ENCODE assay signal across 14 mouse cellular contexts in genomic region chrX:156913363-156913762, GRCm38 (mm10).
A peak's percentile ranks its signal among the peaks of the same experiment; 100 is the strongest.
DNase-seq lines count a peak whose midpoint lies in the region; ATAC-seq and TF ChIP-seq lines count a peak whose summit lies in the region.
"Had no signal": no experiment of that assay in that cellular context is flagged by ENCODE, and none has a peak within 500 bp of the region (broad histone marks: within the 10 kb centered on the region; RNA-seq: fewer than 3 reads in every experiment).

No protein-coding gene starts in this region.

- dilution Hi-C loops in CH12.LX (cut with MboI; ENCODE audit: extremely low pct_ligation_motif_present, extremely low pct_unique_long_range_greater_than_20kb, low sequenced_read_pairs) = no loop called here

- in situ Hi-C loops in CH12.LX (cut with MboI; ENCODE audit: low pct_ligation_motif_present, low pct_unique_long_range_greater_than_20kb, low sequenced_read_pairs) = no loop called here

- no peaks in the 10 kb centered on the region for H3K36me3 ChIP-seq in kidney, postnatal 0 days (ENCODE audit: insufficient read depth, low read length)
- H3K36me3 ChIP-seq in kidney, embryonic 15.5 days = no peaks in the 10 kb centered on the region
- H3K36me3 ChIP-seq in CH12.LX (replicated peaks in 1 of 2; ENCODE audit: control insufficient read depth in 1 of 2, insufficient read depth in 1 of 2, low read length in 1 of 2) = no peaks in the 10 kb centered on the region
- H3K36me3 ChIP-seq: heart, embryonic 13.5 days; liver, embryonic 13.5 days; midbrain, embryonic 13.5 days had no signal

- H3K4me3 ChIP-seq in kidney, postnatal 0 days (replicated peaks; ENCODE audit: low read depth, low read length) = no peak overlapping the region
- H3K4me3 ChIP-seq in kidney, embryonic 15.5 days (replicated peaks) = no peak overlapping the region
- no peak overlapping the region for H3K4me3 ChIP-seq in CH12.LX (replicated peaks in 1 of 3; ENCODE audit: low read depth in 2 of 3, low read length in 2 of 3, poor library complexity in 1 of 3)
- H3K4me3 ChIP-seq: heart, embryonic 13.5 days; liver, embryonic 13.5 days; midbrain, embryonic 13.5 days had no signal

- DNase-seq in cerebellum, postnatal 14 days = peak; percentile 14 to 19
- no peak for DNase-seq in cerebellum, adult 9-11 months
- DNase-seq in kidney, postnatal 0 days (ENCODE audit: low spot score) = peak; percentile 12
- peak; percentile 0 for DNase-seq in CH12.LX (ENCODE audit: extremely low read depth)
- DNase-seq in embryo, embryonic 10.5 days (ENCODE audit: low spot score) = peak; percentile 3
- no peak for DNase-seq in c-Kit-positive CD71-positive TER-119-positive erythroid progenitor cells, embryonic 14.5 days (ENCODE audit: low spot score)
- DNase-seq: layer of hippocampus, postnatal 36 days; liver, embryonic 13.5 days; thymus, postnatal 36 days had no signal

- H3K9me3 ChIP-seq in kidney, postnatal 0 days (replicated peaks; ENCODE audit: low read length) = no peaks in the 10 kb centered on the region
- no peaks in the 10 kb centered on the region for H3K9me3 ChIP-seq in kidney, embryonic 15.5 days (replicated peaks)
- no peaks in the 10 kb centered on the region for H3K9me3 ChIP-seq in CH12.LX (replicated peaks; ENCODE audit: low read length)
- H3K9me3 ChIP-seq: heart, embryonic 13.5 days; liver, embryonic 13.5 days; midbrain, embryonic 13.5 days had no signal

- H3K79me2 ChIP-seq in CH12.LX (replicated peaks; ENCODE audit: control insufficient read depth, extremely low read depth, insufficient read depth, poor library complexity, severe bottlenecking) = no peaks in the 10 kb centered on the region

- H3K4me1 ChIP-seq in kidney, postnatal 0 days (replicated peaks; ENCODE audit: insufficient read depth, low read length) = no peaks in the 10 kb centered on the region
- H3K4me1 ChIP-seq in kidney, embryonic 15.5 days = no peaks in the 10 kb centered on the region
- H3K4me1 ChIP-seq in CH12.LX (ENCODE audit: control insufficient read depth in 1 of 2, insufficient read depth in 2 of 2) = no peaks in the 10 kb centered on the region
- H3K4me1 ChIP-seq: heart, embryonic 13.5 days; liver, embryonic 13.5 days; midbrain, embryonic 13.5 days had no signal

- H3K27ac ChIP-seq in kidney, postnatal 0 days = no peak overlapping the region
- H3K27ac ChIP-seq in kidney, embryonic 15.5 days = no peak overlapping the region
- no peak overlapping the region for H3K27ac ChIP-seq in CH12.LX (ENCODE audit: insufficient read depth, low read depth)
- H3K27ac ChIP-seq: heart, embryonic 13.5 days; liver, embryonic 13.5 days; midbrain, embryonic 13.5 days had no signal

- no peak overlapping the region for H3K4me2 ChIP-seq in kidney, postnatal 0 days (ENCODE audit: low read length)
- no peak overlapping the region for H3K4me2 ChIP-seq in kidney, embryonic 15.5 days
- no peak overlapping the region for H3K4me2 ChIP-seq in CH12.LX (ENCODE audit: insufficient read depth, low read depth, poor library complexity, severe bottlenecking)
- H3K4me2 ChIP-seq: heart, embryonic 13.5 days; liver, embryonic 13.5 days; midbrain, embryonic 13.5 days had no signal

- no peak for ATAC-seq in kidney, postnatal 0 days (replicated peaks; ENCODE audit: low FRiP score, low read depth)
- no peak for ATAC-seq in kidney, embryonic 15.5 days (replicated peaks; ENCODE audit: low FRiP score)
- ATAC-seq in granulocyte monocyte progenitor cell, adult 5-6 weeks (replicated peaks; ENCODE audit: poor library complexity, severe bottlenecking) = no peak
- ATAC-seq: inflammation-experienced regulatory T-cells, adult 6 months; midbrain, embryonic 13.5 days had no signal

- TF ChIP-seq RAD21 in CH12.LX (IDR thresholded peaks at IDR 0.05; ENCODE audit: low read depth, low read length) = no peak; the same call in 1 of the 2 replicates

- no peaks in the 10 kb centered on the region for H3K27me3 ChIP-seq in kidney, postnatal 0 days (ENCODE audit: insufficient read depth, low read length)
- no peaks in the 10 kb centered on the region for H3K27me3 ChIP-seq in kidney, embryonic 15.5 days
- no peaks in the 10 kb centered on the region for H3K27me3 ChIP-seq in CH12.LX (replicated peaks)
- H3K27me3 ChIP-seq: heart, embryonic 13.5 days; liver, embryonic 13.5 days; midbrain, embryonic 13.5 days had no signal

- WGBS in kidney, postnatal 0 days = 64% methylated on average over 1 of the region's 1 CpGs
- WGBS in kidney, embryonic 15.5 days = 77% methylated on average over 1 of the region's 1 CpGs

- no peak for TF ChIP-seq POLR2A in CH12.LX (IDR thresholded peaks at IDR 0.05; ENCODE audit: low read depth, low read length)

- no peak overlapping the region for H3K9ac ChIP-seq in kidney, postnatal 0 days (ENCODE audit: low read depth, low read length)
- H3K9ac ChIP-seq in kidney, embryonic 15.5 days = no peak overlapping the region
- H3K9ac ChIP-seq in CH12.LX (ENCODE audit: insufficient read depth, low read depth) = no peak overlapping the region
- H3K9ac ChIP-seq: heart, embryonic 13.5 days; liver, embryonic 13.5 days; midbrain, embryonic 13.5 days had no signal

- TF ChIP-seq CTCF in kidney, postnatal 0 days (IDR thresholded peaks at IDR 0.05; ENCODE audit: low read depth) = peak; percentile 58
- no peak for TF ChIP-seq CTCF in CH12.LX (conservative IDR thresholded peaks at IDR 0.05 in 1 of 2, IDR thresholded peaks at IDR 0.05 in 1 of 2; ENCODE audit: low read depth in 2 of 2, low read length in 2 of 2)

- TF ChIP-seq EP300 in CH12.LX (IDR thresholded peaks at IDR 0.05; ENCODE audit: low read length) = no peak

TF ChIP-seq in CH12.LX, 34 proteins besides CTCF, POLR2A, EP300 and RAD21:
- TF ChIP-seq ZC3H11A (IDR thresholded peaks at IDR 0.05; ENCODE audit: low read depth, low read length) (no peak), ETS1 (conservative IDR thresholded peaks at IDR 0.05; ENCODE audit: low read depth, low read length) (no peak), CHD2 (IDR thresholded peaks at IDR 0.05; ENCODE audit: low read length) (no peak), CHD1 (IDR thresholded peaks at IDR 0.05; ENCODE audit: low read depth, low read length) (no peak), HCFC1 (IDR thresholded peaks at IDR 0.05; ENCODE audit: low read depth, low read length) (no peak), NELFE (IDR thresholded peaks at IDR 0.05; ENCODE audit: low read depth, low read length) (no peak), TCF12 (IDR thresholded peaks at IDR 0.05; ENCODE audit: low read depth, low read length) (no peak), MAZ (IDR thresholded peaks at IDR 0.05; ENCODE audit: low read depth, low read length) (no peak), NRF1 (IDR thresholded peaks at IDR 0.05; ENCODE audit: low read depth, low read length) (no peak)
TF ChIP-seq in CH12.LX: peak in this region for 0.

Comparison
In these comparisons a context has a peak if more than half of its experiments do, and no peak if none do; other contexts are left out.
1. DNase-seq: peak in cerebellum, postnatal 14 days (2 of 2), kidney, postnatal 0 days (single experiment), CH12.LX (single experiment) and embryo, embryonic 10.5 days (single experiment); none in cerebellum, adult 9-11 months (single experiment) and c-Kit-positive CD71-positive TER-119-positive erythroid progenitor cells, embryonic 14.5 days (single experiment).